Mouse (Mus musculus): ENCODE data around the gene Cluap1.
A peak's percentile ranks its signal among the peaks of the same experiment; 100 is the strongest.

Cluap1 gene

DNA sequence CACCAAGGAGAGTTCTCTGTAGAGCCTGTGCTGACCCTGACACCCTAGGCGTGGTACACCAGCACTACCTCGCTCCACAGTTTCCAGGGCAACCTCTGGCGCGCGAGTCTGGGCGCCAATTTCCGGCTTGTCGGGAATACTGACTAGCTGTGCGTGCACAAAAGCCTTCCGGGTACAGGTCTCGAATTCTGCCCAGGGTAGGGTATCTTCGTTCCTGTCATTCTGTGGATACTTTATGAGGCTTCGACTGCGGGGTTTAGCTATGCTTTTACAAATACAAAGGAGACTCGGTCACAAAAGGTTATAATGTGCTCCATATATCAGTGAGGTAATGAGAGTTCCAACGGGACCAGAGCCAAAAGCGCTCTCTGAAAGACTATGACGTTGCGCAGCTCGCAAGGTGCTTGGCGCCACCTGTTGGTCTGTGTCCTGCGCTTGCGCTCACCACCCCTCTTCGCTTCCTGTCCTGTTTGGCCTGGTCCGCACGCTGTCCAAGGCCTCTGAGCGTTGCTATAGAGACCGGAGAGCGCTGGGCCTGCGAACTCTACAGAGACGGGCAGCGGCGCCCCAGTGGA is at the start of gene Cluap1, which contains the start of gene 1700037C18Rik:
Cluap1 (plus strand) TSS at position 265 of the 575 bp plus-strand sequence.
1700037C18Rik (minus strand) TSS at position 153 of the 575 bp plus-strand sequence.
- DNase-seq (ENCODE audit: low spot score in 2 of 2) = peak; percentile 80 to 95

DNA sequence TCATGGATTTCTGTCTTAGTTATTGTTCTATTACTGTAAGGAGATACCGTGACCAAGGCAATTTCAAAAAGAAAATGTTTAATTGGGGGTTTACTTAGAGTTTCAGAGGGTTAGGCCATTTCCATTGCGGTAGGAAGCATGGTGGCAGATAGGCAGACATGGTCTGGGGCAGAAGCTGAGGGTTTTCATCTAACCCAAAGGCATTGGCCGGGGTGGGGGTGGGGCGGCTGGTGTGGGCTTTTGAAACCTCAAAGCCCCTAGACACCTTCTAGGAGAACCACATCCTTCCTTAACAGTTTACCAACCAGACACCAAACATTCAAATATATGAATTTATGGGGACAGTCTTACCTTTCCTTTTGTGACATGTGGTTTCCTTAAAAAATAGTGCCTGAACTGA is 49.3 kb upstream of the Cluap1 start:
- DNase-seq (ENCODE audit: low spot score in 2 of 2) = no peak

DNA sequence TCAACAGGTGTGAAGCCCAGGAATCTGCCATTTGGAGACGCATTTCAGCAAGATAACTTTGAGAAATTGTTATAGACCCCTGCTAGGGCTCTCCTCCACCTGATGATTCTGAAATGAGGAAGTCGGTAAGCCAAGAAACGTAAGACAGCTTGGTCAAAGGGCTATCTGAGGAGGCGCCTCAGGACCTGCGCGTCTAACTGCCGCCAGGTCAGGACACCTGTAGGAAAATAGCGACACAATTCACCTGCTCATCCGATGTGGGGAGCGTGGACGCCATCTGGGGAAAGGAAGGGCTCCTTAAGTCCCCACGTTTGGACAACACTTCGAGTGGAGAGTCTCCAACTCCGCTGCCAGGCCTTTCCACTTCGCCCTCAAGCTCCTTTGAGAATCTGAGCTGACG is 36.8 kb upstream of the Cluap1 start:
- DNase-seq (ENCODE audit: low spot score in 2 of 2) = no peak

DNA sequence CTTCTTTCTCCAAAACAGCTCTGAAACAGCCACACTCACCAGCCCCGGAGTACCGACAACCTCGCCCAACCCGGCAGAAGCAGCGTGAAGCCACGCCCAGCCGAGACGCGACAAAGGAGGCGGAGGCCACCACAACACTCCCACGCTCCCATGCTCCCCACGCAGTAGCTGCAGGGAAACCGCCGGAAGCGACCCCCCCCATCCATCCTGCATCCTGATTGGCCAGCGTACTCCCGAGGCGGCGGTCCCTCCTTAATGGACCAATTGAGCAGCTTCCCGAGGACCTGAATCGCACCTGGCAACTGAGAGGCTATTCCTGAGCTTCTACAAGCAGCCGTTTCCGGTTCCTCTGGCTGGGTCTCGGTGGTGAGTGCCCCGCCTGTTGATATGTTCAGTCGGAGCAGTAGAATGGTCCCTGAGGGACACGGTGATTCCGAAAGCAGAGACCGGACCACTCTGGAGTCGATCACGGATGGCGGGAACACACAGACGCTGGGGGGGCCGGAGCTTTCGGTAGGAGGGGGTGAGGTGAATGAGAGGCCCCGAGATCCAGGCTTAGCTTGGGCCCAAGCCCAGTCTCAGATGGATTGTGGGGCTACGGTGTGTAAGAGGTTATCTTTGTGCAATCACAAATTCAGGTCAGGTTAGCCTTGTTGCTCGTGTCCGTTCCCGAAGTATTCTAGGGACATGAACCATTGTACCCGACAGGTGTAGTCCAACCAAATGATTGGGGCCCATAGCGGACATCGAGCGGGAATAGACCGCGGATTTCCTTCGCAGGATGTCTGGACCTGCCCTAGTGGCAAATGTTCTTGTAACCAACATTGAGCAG is 36.2 kb upstream of the Cluap1 start, which contains the start of gene Naa60:
Naa60 (plus strand) TSS at position 160 of the 832 bp plus-strand sequence.
- peak; percentile 83 to 87 for DNase-seq (ENCODE audit: low spot score in 2 of 2)

DNA sequence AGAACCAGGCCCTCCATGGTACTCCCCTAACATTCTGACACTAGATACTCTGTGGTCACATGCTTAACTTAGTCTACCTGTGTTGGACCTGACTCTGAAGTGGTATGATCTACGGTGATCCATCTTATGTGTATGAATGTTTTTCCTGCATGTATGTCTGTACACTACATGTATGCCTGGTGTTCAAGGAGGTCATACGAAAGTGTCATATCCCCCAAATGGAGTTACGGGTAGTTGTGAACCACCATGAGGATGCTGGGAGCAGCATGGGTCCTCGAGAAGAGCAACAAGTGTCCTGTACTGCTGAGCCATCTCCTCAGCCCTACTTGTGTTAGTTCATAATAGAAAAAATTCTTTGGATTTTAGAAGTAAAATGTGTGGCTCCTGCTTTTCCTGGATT is 32.3 kb upstream of the Cluap1 start:
- no peak for DNase-seq (ENCODE audit: low spot score in 2 of 2)

DNA sequence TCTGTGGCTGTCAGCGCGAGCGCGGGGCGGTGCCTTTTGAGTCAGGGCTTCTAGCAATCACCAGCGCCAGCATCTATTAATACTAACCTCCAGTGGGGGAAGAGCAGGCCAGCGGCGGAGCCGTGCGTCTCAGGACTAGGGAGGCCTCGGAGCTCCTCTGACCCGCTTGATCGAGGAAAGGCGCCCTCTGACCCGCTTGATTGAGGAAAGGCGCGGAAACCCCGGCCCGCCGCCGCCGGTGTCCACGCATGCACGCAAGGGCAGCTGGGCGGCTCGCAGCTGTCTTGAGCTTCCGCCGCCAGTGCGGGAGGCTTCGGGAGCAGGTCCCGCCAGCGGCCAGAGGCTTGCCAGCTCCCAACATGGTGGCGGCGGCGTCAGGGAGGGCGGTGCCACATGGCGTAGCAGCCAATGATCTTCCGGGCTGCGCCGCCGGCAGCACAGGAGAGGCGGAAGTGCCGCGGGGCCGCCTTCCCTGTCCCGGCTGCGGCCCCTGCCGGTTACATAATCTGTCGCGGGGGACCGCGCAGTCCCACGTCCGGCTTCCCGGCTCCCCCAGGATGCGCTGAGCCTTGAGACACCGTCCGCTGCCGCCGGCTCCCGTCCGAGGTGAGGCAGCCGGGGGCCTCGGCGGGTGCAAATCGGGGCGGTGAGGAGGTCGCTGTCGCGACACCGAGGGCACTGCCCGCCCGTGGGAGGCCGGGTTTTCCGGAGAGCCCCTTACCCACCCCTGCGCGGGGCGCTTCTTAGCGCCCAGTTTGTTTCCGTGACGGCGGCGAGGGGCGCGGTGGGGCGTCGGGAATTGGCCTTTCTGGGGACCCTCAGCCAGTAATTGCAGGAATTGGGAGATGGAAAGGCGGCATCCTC is 24.2 kb upstream of the Cluap1 start, which contains the start of the genes Zfp597 and Gm20695:
Zfp597 (minus strand) TSS at position 361 of the 864 bp plus-strand sequence.
Gm20695 (plus strand) TSS at position 448 of the 864 bp plus-strand sequence.
- DNase-seq (ENCODE audit: low spot score in 2 of 2) = peak; percentile 78 to 91

DNA sequence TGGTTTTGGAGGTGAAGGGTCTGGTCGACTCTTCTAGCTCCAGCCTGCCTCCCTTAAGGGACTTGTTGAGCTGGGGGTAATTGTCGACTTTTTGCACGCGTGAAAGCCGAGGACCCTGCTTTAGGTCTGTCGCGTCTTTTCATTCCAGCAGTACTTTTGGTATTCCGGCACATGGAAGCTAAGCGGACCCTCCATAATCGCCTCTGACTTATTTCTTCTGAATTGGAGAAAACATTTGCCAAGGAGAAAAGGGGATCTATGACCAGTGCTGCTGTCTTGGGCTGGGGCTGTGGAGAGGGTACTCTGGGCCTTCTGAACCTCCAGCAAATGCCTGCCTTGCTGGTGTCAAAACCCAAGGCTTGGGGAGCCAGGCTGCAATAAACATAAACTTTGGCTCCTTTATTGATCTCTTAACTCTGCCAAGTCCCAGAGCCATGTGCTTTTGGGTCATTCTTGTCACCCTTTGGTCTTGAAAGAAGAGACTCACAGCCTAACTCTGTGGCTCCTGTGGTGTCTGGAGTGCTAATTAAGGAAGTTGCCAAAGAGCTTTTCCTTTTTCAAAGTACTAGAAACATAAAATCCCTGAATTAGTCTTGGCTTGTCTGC is 23.4 kb upstream of the Cluap1 start:
- no peak for DNase-seq (ENCODE audit: low spot score in 2 of 2)

DNA sequence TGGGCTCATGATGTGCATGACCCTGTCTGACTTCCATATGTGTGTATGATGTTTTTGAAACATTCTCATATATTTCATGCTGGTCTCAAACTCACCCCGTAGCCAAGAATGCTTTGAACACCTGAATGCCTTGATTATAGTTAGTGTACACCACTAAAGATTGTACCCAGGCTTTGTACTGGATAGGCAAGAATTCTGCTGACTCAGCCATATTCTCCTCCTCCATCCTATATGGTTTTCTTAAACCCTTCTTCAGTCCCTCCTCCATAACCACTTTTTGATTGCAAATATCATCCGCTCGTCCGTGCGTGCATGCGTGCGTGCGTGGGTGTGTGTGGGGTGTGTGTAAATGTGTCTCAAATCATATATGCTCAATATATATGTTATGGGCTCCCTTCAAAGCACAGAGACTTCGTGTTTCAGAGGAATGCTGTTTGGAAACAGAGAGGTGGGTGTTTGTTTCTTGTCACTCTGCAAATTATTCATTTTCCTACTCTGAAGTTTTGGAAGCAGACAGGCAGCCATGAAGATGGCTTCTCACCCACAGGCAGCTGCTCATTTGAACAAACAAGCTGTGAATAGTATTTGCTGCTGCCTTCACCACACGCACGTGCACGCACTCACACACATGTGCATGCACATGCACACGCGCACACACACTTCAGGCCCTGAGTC is 16.8 kb upstream of the Cluap1 start:
- DNase-seq (ENCODE audit: low spot score in 2 of 2) = peak in 1 of 2 experiments; percentile 31

DNA sequence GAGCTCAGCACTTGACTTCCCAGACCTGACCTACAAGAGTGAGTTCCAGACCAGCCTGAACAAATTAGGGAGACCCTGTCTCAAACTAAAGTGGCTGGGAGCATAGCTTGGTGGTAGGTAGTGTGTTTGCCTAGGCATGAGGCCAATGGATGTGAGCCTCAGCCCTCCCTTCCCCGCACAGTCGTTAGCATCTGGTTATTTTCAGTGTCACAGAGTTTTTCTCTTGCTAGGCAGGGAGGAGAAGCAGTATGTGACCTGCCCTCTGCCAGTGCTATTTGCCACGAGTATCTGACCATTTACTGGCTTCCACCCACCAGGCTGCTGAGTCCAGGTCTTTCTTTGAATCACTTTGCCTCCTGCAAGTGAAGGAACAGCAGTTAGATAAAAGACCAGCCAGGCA is 14.9 kb upstream of the Cluap1 start:
- DNase-seq (ENCODE audit: low spot score in 2 of 2) = no peak

DNA sequence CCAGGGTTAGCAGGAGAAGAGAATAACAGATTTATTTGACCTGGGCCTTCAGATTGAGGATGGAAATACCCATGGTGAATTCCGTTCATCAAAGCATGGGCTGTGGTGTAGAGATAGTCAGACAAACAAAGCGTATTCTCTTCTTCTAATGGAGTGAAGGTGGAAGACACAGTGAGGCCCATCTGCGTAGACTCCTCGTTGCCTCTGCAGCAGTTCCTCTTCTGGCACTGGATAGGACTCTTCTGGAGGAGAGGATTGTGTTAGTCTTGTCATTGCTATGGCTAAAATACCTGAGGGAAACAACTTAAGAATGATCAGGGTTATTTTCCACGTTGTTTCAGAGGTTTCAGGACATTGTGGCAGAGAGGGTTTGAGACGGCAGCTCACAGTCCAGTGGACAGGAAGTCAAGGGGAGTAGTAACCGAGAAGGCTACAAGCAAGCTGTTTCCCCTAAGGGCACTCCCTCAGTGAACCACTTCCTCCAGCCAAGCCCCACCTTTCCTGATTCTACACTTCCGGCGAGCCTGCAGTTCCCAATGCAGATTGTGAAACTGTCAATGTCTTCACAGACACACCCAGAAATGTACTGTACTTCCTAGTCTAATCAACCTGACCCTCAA is 13.3 kb upstream of the Cluap1 start:
- DNase-seq (ENCODE audit: low spot score in 2 of 2) = no peak

DNA sequence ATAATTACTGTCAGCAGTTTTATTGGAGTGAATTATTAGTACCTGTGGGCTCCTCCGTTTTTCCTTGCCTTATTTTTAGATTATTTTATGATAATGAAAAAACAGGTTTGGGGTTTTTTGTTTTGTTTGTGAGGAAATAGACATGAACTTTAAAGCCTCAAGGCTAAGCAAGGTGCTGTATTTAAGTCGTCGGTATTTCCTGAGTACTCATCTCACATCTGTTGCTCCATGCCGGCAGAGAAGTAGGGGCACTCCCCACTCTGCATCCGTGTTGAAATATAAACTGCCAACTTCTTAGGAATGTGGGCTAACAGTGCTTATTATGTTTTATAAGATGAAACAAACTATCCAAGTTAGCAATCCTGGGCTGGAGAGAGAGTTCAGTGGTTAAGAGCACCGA is 12.6 kb upstream of the Cluap1 start:
- DNase-seq (ENCODE audit: low spot score in 2 of 2) = no peak

DNA sequence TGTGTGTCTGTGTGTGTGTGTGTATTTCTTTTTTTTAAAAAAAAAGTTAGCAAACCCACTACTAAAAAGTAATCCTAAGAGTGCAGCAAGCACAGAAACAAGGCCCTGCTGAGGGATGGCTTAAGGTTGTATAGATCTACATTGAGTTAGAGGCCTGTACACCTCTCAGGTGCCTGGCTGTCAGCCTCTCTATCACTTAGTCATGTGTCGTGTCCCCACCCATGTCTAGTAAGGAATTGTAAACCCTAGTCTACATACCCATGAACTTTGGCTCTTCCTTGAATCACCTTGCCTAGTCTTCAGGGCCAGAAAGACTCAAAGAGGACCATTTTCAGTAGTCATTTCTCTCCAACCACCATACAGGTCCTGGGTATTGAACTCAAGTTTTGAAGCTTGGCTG is 12.0 kb upstream of the Cluap1 start:
- DNase-seq (ENCODE audit: low spot score in 2 of 2) = no peak

DNA sequence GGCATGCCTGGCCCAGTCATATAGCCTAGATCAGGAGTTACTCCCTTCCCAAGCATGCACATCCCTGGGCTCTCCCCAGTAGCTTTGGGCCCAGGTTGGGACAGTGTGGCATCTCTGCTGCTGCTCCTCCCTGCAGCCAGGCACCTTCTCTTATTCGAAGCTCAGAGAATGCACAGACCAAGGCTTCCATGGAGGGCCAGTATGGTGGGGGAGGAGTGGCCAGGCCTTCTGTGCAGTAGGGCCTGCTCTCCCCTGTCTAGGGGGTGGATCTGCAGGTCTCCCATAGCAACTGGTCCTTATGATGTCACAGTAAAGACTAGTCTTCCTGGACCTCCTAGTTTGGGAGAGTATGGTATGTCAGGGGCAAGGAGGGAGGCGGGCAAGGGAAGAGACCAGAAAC is 1.1 kb upstream of the Cluap1 start:
- no peak for DNase-seq (ENCODE audit: low spot score in 2 of 2)

DNA sequence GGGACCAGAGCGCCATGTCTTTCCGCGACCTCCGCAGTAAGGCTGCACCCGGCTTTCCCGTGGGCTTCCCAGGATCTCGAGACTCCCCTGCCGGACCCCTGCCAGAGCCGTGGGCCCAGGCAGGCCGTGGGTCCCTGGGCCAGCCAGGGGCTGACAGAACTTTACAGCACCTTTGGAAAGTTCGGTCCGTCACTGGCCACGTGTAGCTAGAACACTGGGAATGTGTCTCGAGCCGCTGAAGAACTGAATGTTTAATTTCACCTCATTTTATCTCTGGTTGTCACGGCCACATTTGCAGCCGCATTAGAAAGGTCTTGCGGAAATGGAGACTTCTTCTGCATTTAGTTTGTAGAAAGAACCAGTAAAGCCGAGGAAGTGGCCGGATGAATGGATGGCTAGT is 517 bp downstream of the Cluap1 start:
- no peak for DNase-seq (ENCODE audit: low spot score in 2 of 2)

DNA sequence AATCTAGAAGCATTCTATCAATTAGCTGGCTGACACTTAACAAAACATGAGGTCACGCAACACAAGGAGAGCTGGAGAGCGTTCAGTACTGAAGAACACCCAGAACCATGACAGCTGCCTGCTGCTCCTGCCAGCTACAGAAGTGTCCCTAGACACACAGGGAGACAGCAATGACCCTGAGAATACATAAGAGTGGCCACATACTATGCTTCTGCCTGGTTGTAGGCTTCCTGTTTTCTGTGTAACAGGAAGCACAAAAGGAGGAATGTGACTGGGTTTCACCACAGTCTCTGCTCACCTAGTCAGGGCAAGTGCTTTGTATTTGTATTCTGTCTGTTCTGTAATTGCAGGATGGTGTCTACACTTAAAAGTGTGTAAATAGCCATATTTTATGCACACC is 12.2 kb downstream of the Cluap1 start:
- no peak for DNase-seq (ENCODE audit: low spot score in 2 of 2)

DNA sequence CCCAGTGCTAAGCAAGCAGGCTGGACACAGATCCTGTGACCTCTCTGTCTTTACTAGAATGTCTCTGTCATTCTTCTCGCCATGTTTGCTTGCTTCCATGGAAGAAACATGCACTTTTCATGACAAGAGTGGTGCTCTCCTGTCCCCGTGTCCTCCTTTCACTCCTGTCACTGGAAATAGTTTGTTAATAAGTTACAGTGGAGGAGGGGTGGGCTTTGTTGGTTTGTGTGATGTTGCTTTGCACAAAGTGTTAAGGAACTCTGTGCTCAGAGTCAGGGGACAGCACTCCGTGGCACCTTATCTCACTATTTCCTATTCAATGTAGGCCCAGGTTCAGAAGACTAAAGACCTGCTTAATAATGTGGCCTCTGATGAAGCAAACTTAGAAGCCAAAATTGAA is 14.9 kb downstream of the Cluap1 start:
- DNase-seq (ENCODE audit: low spot score in 2 of 2) = no peak

DNA sequence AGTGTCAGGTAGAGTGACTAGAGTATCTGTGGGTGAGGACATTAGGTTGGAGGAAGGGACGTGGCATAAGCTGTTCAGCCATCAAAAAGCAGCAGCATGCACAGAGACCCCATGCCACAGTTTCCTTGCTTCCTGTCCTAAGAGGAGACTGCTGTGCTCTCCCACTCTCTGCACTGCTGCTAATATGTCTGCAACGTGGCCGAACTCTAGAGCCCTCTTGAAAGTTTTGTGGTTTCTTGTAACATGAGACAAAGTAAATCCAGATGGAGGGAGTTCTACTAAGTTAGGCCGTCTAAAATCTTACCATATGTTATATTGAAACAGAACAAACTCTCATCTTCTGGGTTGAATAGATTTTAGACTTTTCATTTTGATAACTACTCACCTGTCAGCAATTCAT is 15.4 kb downstream of the Cluap1 start:
- DNase-seq (ENCODE audit: low spot score in 2 of 2) = no peak

DNA sequence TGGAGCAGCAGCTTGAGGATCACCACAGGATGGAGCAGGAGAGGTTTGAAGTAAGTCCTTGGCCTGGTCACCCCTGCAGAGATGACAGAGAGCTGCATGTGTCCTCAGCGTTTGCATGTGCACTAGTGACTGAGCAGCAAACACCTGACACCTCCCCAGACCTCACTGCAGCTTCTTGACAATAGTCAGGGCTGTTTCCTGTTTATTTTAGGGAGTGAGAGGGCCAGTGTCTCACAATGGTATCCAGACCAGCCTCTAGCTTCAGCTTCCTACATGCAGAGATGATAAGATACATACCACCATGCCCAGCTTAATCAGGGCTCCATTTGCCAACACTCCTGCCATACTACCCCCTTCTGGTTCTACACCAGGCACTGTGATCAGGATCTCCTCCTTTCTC is 20.0 kb downstream of the Cluap1 start:
- DNase-seq (ENCODE audit: low spot score in 2 of 2) = no peak

DNA sequence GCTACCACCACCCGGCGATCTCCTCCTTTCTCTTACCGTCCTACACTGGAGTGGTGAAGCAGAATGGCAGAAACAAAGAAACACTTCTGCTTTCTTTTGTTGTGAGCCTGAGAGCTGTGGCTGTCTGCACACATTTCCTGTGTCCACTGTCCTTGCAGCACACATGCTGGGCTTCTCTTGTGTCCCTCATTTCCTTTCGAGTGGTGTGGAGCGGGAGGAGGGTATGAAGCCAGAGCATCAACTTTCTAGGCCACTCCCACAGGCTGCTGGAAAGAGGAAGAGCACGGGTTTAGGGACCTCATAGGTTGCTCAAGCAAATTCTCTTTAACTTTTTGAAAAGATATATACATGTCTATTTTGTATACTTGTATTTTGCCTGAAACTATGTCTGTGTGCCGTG is 20.6 kb downstream of the Cluap1 start:
- DNase-seq (ENCODE audit: low spot score in 2 of 2) = no peak

DNA sequence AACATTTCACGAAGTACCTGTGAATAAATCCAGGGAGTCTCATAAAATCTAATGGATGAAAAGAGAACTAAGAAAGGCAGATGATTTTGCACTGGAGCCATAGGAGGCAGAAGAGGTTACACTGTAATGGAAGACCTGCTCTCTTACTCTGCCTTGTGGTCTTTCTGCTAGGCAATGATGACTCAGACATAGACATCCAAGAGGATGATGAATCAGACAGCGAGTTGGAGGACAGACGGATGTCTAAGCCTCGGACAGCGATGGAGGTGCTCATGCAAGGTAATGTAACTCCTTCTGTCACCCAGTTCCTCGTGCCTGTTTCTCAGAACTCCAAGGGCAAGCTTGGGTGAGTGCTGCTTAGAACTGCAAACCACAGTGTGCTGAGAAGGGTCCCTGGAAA is 24.9 kb downstream of the Cluap1 start:
- no peak for DNase-seq (ENCODE audit: low spot score in 2 of 2)

DNA sequence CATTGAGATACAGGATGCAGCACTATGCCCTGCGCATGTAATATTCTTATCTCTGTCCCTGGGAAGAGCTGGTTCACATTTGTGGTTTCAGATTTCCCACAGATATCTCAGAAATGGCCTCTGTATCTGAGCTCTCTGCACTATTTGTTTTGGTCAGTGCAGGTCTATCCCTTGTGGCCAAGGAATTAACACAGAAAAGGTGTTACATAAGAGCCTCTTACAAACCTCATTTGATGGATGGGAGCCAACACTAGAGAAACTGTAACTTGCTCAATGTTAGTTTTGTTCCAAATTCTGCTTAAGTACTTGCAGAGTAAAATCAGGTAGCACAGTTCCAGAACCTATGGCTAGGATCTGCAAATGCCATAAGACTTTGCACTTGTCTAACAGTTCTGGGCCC is 25.5 kb downstream of the Cluap1 start:
- no peak for DNase-seq (ENCODE audit: low spot score in 2 of 2)
